Mouse (Mus musculus) gastrocnemius, postnatal 4 days (tissue): ENCODE measurements around the gene Stk19. TPM values are rescaled to one million over a fixed set of nuclear protein-coding genes. Genes with fewer than 3 reads are reported as not detected.
A peak's percentile ranks its signal among the peaks of the same experiment; 100 is the strongest.
"Not testable (repeated sequence)": the region's sequence is repeated elsewhere in the genome, so short reads cannot be mapped to it uniquely, and the experiment has no call there.

Source experiments
- DNase-seq, 2 experiments: peaks; one replicate each; pipeline ENCODE4 v3.0.0; 2021 to 2022; ENCODE audit warnings: low spot score in 2 of 2, mixed read lengths in 2 of 2
- microRNA-seq: library from miRNA; unstranded; fragments of <30 nt; microRNA quantifications from one replicate; pipeline ENCODE4 v1.2.0, GENCODE M21; 2021
- total RNA-seq, 2 experiments: library from RNA; stranded (reverse); gene quantifications; 2 replicates each; pipeline ENCODE4 v1.2.3; 2021

The Stk19 gene
- total RNA-seq, 2 experiments from 2014 or later: 12.7 to 15.1 TPM

DNA sequence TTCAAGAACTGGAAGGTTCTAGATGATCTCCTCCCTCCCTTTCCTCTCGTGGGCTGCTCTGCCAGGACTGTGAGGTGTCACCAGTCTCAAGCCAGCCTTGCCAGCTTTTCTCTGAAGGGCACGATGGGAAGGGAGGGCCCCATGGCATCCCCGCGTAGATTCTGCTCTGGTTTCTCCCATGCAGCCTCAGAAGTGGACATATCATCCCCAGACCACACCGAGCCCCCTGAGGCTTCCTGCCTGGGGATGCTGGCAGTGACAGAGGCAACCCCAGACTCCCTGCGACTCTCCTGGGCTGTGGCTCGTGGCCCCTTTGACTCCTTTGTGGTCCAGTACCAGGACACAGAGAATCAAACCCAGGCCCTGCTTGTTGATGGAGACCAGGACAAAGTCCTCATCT lies 38.7 kb downstream of the Stk19 start:
- DNase-seq: not testable (repeated sequence)

GRCm38 (mm10) chr17:34797211-34797995 lies 39.3 kb downstream of the Stk19 start:
- not testable (repeated sequence) for DNase-seq

- no peak for DNase-seq
These were observed 40.2 kb downstream of the Stk19 start for GRCm38 (mm10) chr17:34796311-34797140.

DNA sequence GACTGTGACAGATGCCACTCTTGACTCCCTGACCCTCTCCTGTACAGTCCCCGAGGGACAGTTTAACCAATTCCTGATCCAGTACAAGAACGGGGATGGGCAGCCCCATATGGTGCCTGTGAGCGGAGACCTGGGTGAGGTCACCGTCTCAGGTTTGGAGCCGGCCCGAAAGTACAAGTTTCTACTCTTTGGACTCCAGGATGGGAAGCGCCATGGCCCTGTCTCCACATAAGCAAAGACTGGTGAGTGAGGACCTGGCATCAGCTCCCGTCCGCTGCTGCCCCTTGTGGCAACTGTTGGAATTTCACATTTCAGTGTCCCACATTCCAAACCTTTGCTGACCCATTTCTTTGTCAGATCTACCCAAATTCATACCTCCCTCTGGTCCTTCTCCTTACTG lies 41.1 kb downstream of the Stk19 start:
- DNase-seq: peak in 1 of 2 experiments; percentile 41

GRCm38 (mm10) chr17:34795016-34795415 lies 41.7 kb downstream of the Stk19 start:
- DNase-seq: no peak

DNA sequence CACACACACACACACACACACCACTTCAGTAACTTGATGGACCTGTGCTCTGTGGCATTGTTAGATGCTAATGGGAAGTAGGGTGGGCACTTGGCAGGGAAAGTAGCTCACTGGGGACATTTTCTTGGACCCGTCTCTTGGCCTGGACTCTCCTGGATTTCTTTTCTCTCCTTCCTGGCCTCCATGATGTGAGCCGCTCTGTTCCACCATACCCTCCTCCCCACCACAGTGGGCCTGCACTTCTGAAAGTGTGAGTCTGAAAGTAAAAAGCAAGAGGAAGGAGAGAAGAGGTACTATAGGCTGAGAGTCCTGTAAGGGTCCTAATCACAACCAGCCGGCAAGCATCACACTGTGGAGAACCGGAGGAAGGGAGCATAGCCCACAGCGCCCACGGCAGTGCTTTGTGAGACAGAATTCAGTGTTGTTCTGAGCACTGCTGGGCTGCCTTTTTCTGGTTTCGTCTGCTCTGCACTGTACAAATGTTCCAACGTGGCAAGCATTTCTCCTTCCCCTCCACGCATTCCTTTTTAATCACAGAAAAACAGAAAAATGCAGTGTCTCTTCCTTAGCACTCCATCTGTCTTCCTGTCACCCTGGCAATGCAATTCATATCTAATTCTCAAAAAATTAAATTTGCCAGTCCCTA lies 58.9 kb downstream of the Stk19 start:
- no peak for DNase-seq

Small RNA genes within 50 kb of the gene (microRNA-seq; reads per million reads assigned to microRNA genes)
- gene Mir6970 (not detected), gene Mir6971 (not detected), gene Mir6972 (not detected)

Other genes starting within 250 kb of the Stk19 start
- gene Gpsm3, start 247.1 kb downstream of the Stk19 start, total RNA-seq: 1 to 10 TPM; 4.6 to 5.3 TPM
- 10 to 100 TPM; 48.7 to 53.5 TPM for gene Pbx2, start 245.7 kb downstream of the Stk19 start, total RNA-seq
- gene Ager, start 239.1 kb downstream of the Stk19 start, total RNA-seq: 1 to 10 TPM; 2.0 to 3.0 TPM
- 10 to 100 TPM; 23.8 to 24.1 TPM for gene Rnf5, start 233.3 kb downstream of the Stk19 start, total RNA-seq
- 10 to 100 TPM; 42.0 to 42.9 TPM for gene Agpat1, start 232.7 kb downstream of the Stk19 start, total RNA-seq
- 10 to 100 TPM; 20.7 to 23.1 TPM for gene Egfl8, start 221.0 kb downstream of the Stk19 start, total RNA-seq
- 10 to 100 TPM; 35.9 to 44.8 TPM for gene Ppt2, start 208.4 kb downstream of the Stk19 start, total RNA-seq
- under 1 TPM; 0.34 to 0.76 TPM for gene Prrt1, start 207.4 kb downstream of the Stk19 start, total RNA-seq
- gene Fkbpl, start 192.2 kb downstream of the Stk19 start, total RNA-seq: 1 to 10 TPM; 8.1 to 8.3 TPM
- gene Atf6b, start 189.8 kb downstream of the Stk19 start, total RNA-seq: 10 to 100 TPM; 20.1 to 22.5 TPM
- gene Tnxb, start 166.4 kb downstream of the Stk19 start, total RNA-seq: 100 to 1,000 TPM; 197 to 232 TPM
- 1 to 10 TPM; 3.2 to 3.6 TPM for gene C4b, start 93.1 kb downstream of the Stk19 start, total RNA-seq
- under 1 TPM; 0.16 to 0.34 TPM for gene Cyp21a1, start 32.4 kb downstream of the Stk19 start, total RNA-seq
- 10 to 100 TPM; 20.4 to 22.6 TPM for gene Dxo, start 74 bp upstream of the Stk19 start, total RNA-seq
- gene Skiv2l, start 13.3 kb upstream of the Stk19 start, total RNA-seq: 10 to 100 TPM; 28.8 to 29.2 TPM
- gene Nelfe, start 13.4 kb upstream of the Stk19 start, total RNA-seq: 10 to 100 TPM; 25.8 to 28.0 TPM
- gene Cfb, start 25.6 kb upstream of the Stk19 start, total RNA-seq: 1 to 10 TPM; 4.4 to 6.8 TPM
- 10 to 100 TPM; 10.7 to 11.4 TPM for gene Zbtb12, start 42.5 kb upstream of the Stk19 start, total RNA-seq
- not detected for gene Gm20547, start 45.1 kb upstream of the Stk19 start, total RNA-seq
- 1 to 10 TPM; 5.3 to 8.7 TPM for gene C2, start 61.3 kb upstream of the Stk19 start, total RNA-seq
- gene Ehmt2, start 61.5 kb upstream of the Stk19 start, total RNA-seq: 10 to 100 TPM; 80.0 to 84.2 TPM
- not detected for gene Slc44a4, start 77.5 kb upstream of the Stk19 start, total RNA-seq
- gene Neu1, start 94.3 kb upstream of the Stk19 start, total RNA-seq: 10 to 100 TPM; 10.8 to 10.9 TPM
- 1 to 10 TPM; 3.7 to 4.0 TPM for gene Hspa1b, start 122.3 kb upstream of the Stk19 start, total RNA-seq
- gene Gm20481, start 133.0 kb upstream of the Stk19 start, total RNA-seq: not detected
- 1 to 10 TPM; 3.2 to 4.4 TPM for gene Hspa1a, start 135.2 kb upstream of the Stk19 start, total RNA-seq
- 1 to 10 TPM; 5.8 to 6.1 TPM for gene Hspa1l, start 135.8 kb upstream of the Stk19 start, total RNA-seq
- 10 to 100 TPM; 31.8 to 32.4 TPM for gene Lsm2, start 144.9 kb upstream of the Stk19 start, total RNA-seq
- 10 to 100 TPM; 50.8 to 58.3 TPM for gene Vars, start 164.0 kb upstream of the Stk19 start, total RNA-seq
- gene Vwa7, start 179.6 kb upstream of the Stk19 start, total RNA-seq: 1 to 10 TPM in 1 of 2 experiments, under 1 TPM in 1; 0.96 to 1.2 TPM
- 1 to 10 TPM; 5.4 to 6.3 TPM for gene Sapcd1, start 191.1 kb upstream of the Stk19 start, total RNA-seq
- 1 to 10 TPM; 4.5 to 5.4 TPM for gene Msh5, start 209.8 kb upstream of the Stk19 start, total RNA-seq
- 10 to 100 TPM; 87.2 to 89.7 TPM for gene Clic1, start 213.0 kb upstream of the Stk19 start, total RNA-seq
- 100 to 1,000 TPM; 108 to 109 TPM for gene Ddah2, start 222.1 kb upstream of the Stk19 start, total RNA-seq
- under 1 TPM in 1 of 2 experiments, not detected in 1; 0.39 TPM for gene Ly6g6c, start 228.4 kb upstream of the Stk19 start, total RNA-seq
- under 1 TPM; 0.29 to 0.42 TPM for gene Mpig6b, start 229.2 kb upstream of the Stk19 start, total RNA-seq
- not detected for gene Ly6g6e, start 240.0 kb upstream of the Stk19 start, total RNA-seq
- 1 to 10 TPM in 1 of 2 experiments, under 1 TPM in 1; 0.91 to 1.2 TPM for gene Ly6g6d, start 241.1 kb upstream of the Stk19 start, total RNA-seq
- under 1 TPM in 1 of 2 experiments, not detected in 1; 0.31 TPM for gene Ly6g6f, start 248.7 kb upstream of the Stk19 start, total RNA-seq